Mouse (Mus musculus) forebrain, embryonic 13.5 days (tissue): ENCODE data around the gene Trappc1. TPM values are rescaled to one million over a fixed set of nuclear protein-coding genes. Genes with fewer than 3 reads are reported as not detected.

ENCODE experiments used
- ATAC-seq: fragments of 200-750 bp; cut with Nextera tagmentation; 2 replicates; pipeline ENCODE4 v1.8.0; 2017
- H3K27ac ChIP-seq: fragments of 300-500 bp; sonication (generic); 2 replicates; pipeline ENCODE4 v1.5.1; 2015; ENCODE audit warnings: inconsistent platforms, mild to moderate bottlenecking, moderate library complexity
- H3K27me3 ChIP-seq: fragments of 300-500 bp; sonication (generic); 2 replicates; pipeline ENCODE4 v1.6.1; 2015; ENCODE audit warnings: mild to moderate bottlenecking, inconsistent platforms
- H3K36me3 ChIP-seq: fragments of 300-500 bp; sonication (generic); 2 replicates; pipeline ENCODE4 v1.6.1; 2015; ENCODE audit warnings: mild to moderate bottlenecking, inconsistent platforms; ENCODE audit not compliant: poor library complexity, severe bottlenecking
- H3K4me1 ChIP-seq: fragments of 300-500 bp; sonication (generic); 2 replicates; pipeline ENCODE4 v1.6.1; 2015; ENCODE audit warnings: inconsistent platforms
- H3K4me2 ChIP-seq: fragments of 300-500 bp; sonication (generic); 2 replicates; pipeline ENCODE4 v1.6.1; 2015; ENCODE audit warnings: inconsistent platforms, mild to moderate bottlenecking, moderate library complexity
- H3K4me3 ChIP-seq: fragments of 300-500 bp; sonication (generic); 2 replicates; pipeline ENCODE4 v1.5.1; 2015; ENCODE audit warnings: mild to moderate bottlenecking, inconsistent platforms
- H3K9ac ChIP-seq: fragments of 300-500 bp; sonication (generic); 2 replicates; pipeline ENCODE4 v1.6.1; 2015; ENCODE audit warnings: mild to moderate bottlenecking, inconsistent platforms
- H3K9me3 ChIP-seq: fragments of 300-500 bp; sonication (generic); replicated peaks from 2 replicates; pipeline ENCODE4 v1.6.1; 2016; ENCODE audit warnings: inconsistent platforms
- WGBS: fragments of 180-500 bp; shearing (Covaris S2); methylation state at CpG from one replicate; pipeline ENCODE4 v1.1.7; 2015; 5-methylcytosine and 5-hydroxymethylcytosine counted together
- polyA plus RNA-seq: library from polyadenylated mRNA; unstranded; fragments of >200 nt; fragmentation: Nextera tagmentation; extraction: Ambion mirVana; gene quantifications from 2 replicates; pipeline ENCODE4 v1.2.1, GENCODE M21; 2015

Gene Trappc1
- polyA plus RNA-seq, 1 experiment from 2014 or later: 208 TPM

GRCm38 (mm10) chr11:69372056-69372779, 48.4 kb downstream of the Trappc1 start:
- no peaks in the 10 kb centered on the region for H3K27me3 ChIP-seq
- H3K4me2 ChIP-seq: peak overlapping the region; percentile 45
- H3K4me1 ChIP-seq: peaks cover 48% of the 10 kb centered on the region
- no peaks in the 10 kb centered on the region for H3K9me3 ChIP-seq
- peak overlapping the region; percentile 18 for H3K4me3 ChIP-seq
- H3K36me3 ChIP-seq: 0 out of 2 replicates have a peak, but pooled peaks cover 5% of the 10 kb centered on the region
- ATAC-seq: peak; percentile 26; the same call in 1 of the 2 replicates
- 46% methylated on average over 12 of the region's 12 CpGs for WGBS
- H3K27ac ChIP-seq: peak overlapping the region; percentile 85
- H3K9ac ChIP-seq: no peak overlapping the region; the same call in 1 of the 2 replicates

GRCm38 (mm10) chr11:69372780-69373170, 49.0 kb downstream of the Trappc1 start:
- Histone ChIP-seq H3K27me3 (no peaks in the 10 kb centered on the region), H3K27ac (peak overlapping the region; percentile 85), H3K9me3 (no peaks in the 10 kb centered on the region), H3K36me3 (0 out of 2 replicates have a peak, but pooled peaks cover 5% of the 10 kb centered on the region), H3K4me2 (no peak overlapping the region), H3K9ac (no peak overlapping the region), H3K4me3 (no peak overlapping the region), H3K4me1 (peaks cover 43% of the 10 kb centered on the region)
- 66% methylated on average over 3 of the region's 3 CpGs for WGBS
- ATAC-seq: no peak

GRCm38 (mm10) chr11:69373223-69373965, 49.6 kb downstream of the Trappc1 start:
- no peak overlapping the region for H3K4me2 ChIP-seq
- 93% methylated on average over 16 of the region's 16 CpGs for WGBS
- H3K36me3 ChIP-seq: 0 out of 2 replicates have a peak, but pooled peaks cover 5% of the 10 kb centered on the region
- peak overlapping the region; percentile 85; the same call in 1 of the 2 replicates for H3K27ac ChIP-seq
- peaks cover 39% of the 10 kb centered on the region for H3K4me1 ChIP-seq
- H3K4me3 ChIP-seq: no peak overlapping the region
- H3K9me3 ChIP-seq: no peaks in the 10 kb centered on the region
- H3K9ac ChIP-seq: no peak overlapping the region
- ATAC-seq: no peak
- H3K27me3 ChIP-seq: no peaks in the 10 kb centered on the region

Other genes starting within 250 kb of the Trappc1 start
- gene Vamp2, start 235.5 kb upstream of the Trappc1 start, polyA plus RNA-seq: 110 and 124 TPM in 2 replicates
- 6.0 and 6.4 TPM in 2 replicates for gene Per1, start 228.8 kb upstream of the Trappc1 start, polyA plus RNA-seq
- gene Hes7, start 203.6 kb upstream of the Trappc1 start, polyA plus RNA-seq: 0.12 and 0.21 TPM in 2 replicates
- gene 9130213A22Rik, start 201.4 kb upstream of the Trappc1 start, polyA plus RNA-seq: 0.21 and 0.34 TPM in 2 replicates
- 1.5 TPM in 1 of 2 replicates, not detected in the other for gene Aloxe3, start 198.1 kb upstream of the Trappc1 start, polyA plus RNA-seq
- gene Alox12b, start 167.0 kb upstream of the Trappc1 start, polyA plus RNA-seq: not detected in 2 replicates
- not detected in 2 replicates for gene Alox8, start 126.1 kb upstream of the Trappc1 start, polyA plus RNA-seq
- 0.18 and 0.29 TPM in 2 replicates for gene Gucy2e, start 86.9 kb upstream of the Trappc1 start, polyA plus RNA-seq
- gene Cntrob, start 205 bp upstream of the Trappc1 start, polyA plus RNA-seq: 37.1 and 43.3 TPM in 2 replicates
- gene Kcnab3, start 2.3 kb downstream of the Trappc1 start, polyA plus RNA-seq: 3.7 and 4.0 TPM in 2 replicates
- 72.6 and 78.8 TPM in 2 replicates for gene Rnf227, start 16.5 kb downstream of the Trappc1 start, polyA plus RNA-seq
- gene Chd3, start 45.4 kb downstream of the Trappc1 start, polyA plus RNA-seq: 104 and 106 TPM in 2 replicates
- 100.0 and 108 TPM in 2 replicates for gene Naa38, start 71.5 kb downstream of the Trappc1 start, polyA plus RNA-seq
- 45.9 and 48.6 TPM in 2 replicates for gene Cyb5d1, start 71.7 kb downstream of the Trappc1 start, polyA plus RNA-seq
- 6.3 and 6.6 TPM in 2 replicates for gene Tmem88, start 74.3 kb downstream of the Trappc1 start, polyA plus RNA-seq
- 55.4 and 59.3 TPM in 2 replicates for gene Kdm6b, start 89.7 kb downstream of the Trappc1 start, polyA plus RNA-seq
- 1.7 and 2.0 TPM in 2 replicates for gene Dnah2, start 225.1 kb downstream of the Trappc1 start, polyA plus RNA-seq
- gene Efnb3, start 236.2 kb downstream of the Trappc1 start, polyA plus RNA-seq: 63.1 and 72.0 TPM in 2 replicates